Mouse (Mus musculus): ENCODE measurements around the gene Wdr1.
A peak's percentile ranks its signal among the peaks of the same experiment; 100 is the strongest.

Gene Wdr1

GRCm38 (mm10) chr5:38544423-38545415 lies 18.3 kb downstream of the Wdr1 start:
- DNase-seq = no peak

- DNase-seq = no peak
These were observed 19.4 kb downstream of the Wdr1 start for GRCm38 (mm10) chr5:38543496-38544217.

GRCm38 (mm10) chr5:38541728-38542127 lies 21.3 kb downstream of the Wdr1 start:
- no peak for DNase-seq

GRCm38 (mm10) chr5:38540898-38541297 lies 22.1 kb downstream of the Wdr1 start:
- DNase-seq = no peak

GRCm38 (mm10) chr5:38538508-38538907 lies 24.5 kb downstream of the Wdr1 start:
- no peak for DNase-seq

- no peak for DNase-seq
These were observed 25.2 kb downstream of the Wdr1 start for GRCm38 (mm10) chr5:38537845-38538244.

GRCm38 (mm10) chr5:38536822-38537221 lies 26.2 kb downstream of the Wdr1 start:
- no peak for DNase-seq

- no peak for DNase-seq
These were observed 30.9 kb downstream of the Wdr1 start for GRCm38 (mm10) chr5:38532084-38532483.

GRCm38 (mm10) chr5:38529724-38530428 lies 33.1 kb downstream of the Wdr1 start:
- DNase-seq = no peak

- no peak for DNase-seq
These were observed 40.0 kb downstream of the Wdr1 start for GRCm38 (mm10) chr5:38522977-38523376.

GRCm38 (mm10) chr5:38520838-38521237 lies 42.2 kb downstream of the Wdr1 start:
- no peak for DNase-seq

GRCm38 (mm10) chr5:38516267-38516666 lies 46.8 kb downstream of the Wdr1 start:
- DNase-seq = peak; percentile 41

GRCm38 (mm10) chr5:38512991-38513390 lies 50.0 kb downstream of the Wdr1 start:
- DNase-seq = no peak

GRCm38 (mm10) chr5:38509568-38509967 lies 53.5 kb downstream of the Wdr1 start:
- DNase-seq = no peak

- DNase-seq = no peak
These were observed 57.6 kb downstream of the Wdr1 start for GRCm38 (mm10) chr5:38505435-38505765.

- no peak for DNase-seq
These were observed 58.1 kb downstream of the Wdr1 start for GRCm38 (mm10) chr5:38504747-38505434.

GRCm38 (mm10) chr5:38504116-38504515 lies 58.9 kb downstream of the Wdr1 start:
- no peak for DNase-seq

- DNase-seq = no peak
These were observed 60.0 kb downstream of the Wdr1 start, which contains the start of gene Slc2a9 for GRCm38 (mm10) chr5:38502992-38503391. Slc2a9 (minus strand) TSS chr5:38503143.

GRCm38 (mm10) chr5:38500043-38500442 lies 63.0 kb downstream of the Wdr1 start:
- no peak for DNase-seq

GRCm38 (mm10) chr5:38499316-38499811 lies 63.7 kb downstream of the Wdr1 start:
- DNase-seq = no peak

- peak; percentile 50 for DNase-seq
These were observed 64.5 kb downstream of the Wdr1 start for GRCm38 (mm10) chr5:38498479-38498878.

- no peak for DNase-seq
These were observed 66.4 kb downstream of the Wdr1 start for GRCm38 (mm10) chr5:38496491-38497057.
